ENCODE assay signal across 8 mouse cellular contexts in genomic region chr4:107015971-107016511, GRCm38 (mm10). TPM values are rescaled to one million over a fixed set of nuclear protein-coding genes. Genes with fewer than 3 reads are reported as not detected.
DNase-seq lines count a peak whose midpoint lies in the region; ATAC-seq and TF ChIP-seq lines count a peak whose summit lies in the region.

No protein-coding gene starts in this region.

- intact Hi-C loops in heart, adult 2 months (cut with DNase I) = no loop called here

- 75% methylated on average over 13 of the region's 13 CpGs for WGBS in heart, adult 2 months
- 73% methylated on average over 13 of the region's 13 CpGs for WGBS in heart, embryonic 12.5 days
- WGBS in embryonic facial prominence, embryonic 13.5 days = 43% methylated on average over 13 of the region's 13 CpGs
- WGBS in hindbrain, embryonic 16.5 days = 26% methylated on average over 13 of the region's 13 CpGs

- H3K79me2 ChIP-seq in heart, adult 2 months (replicated peaks; ENCODE audit: control insufficient read depth, insufficient read depth, low read length) = no peaks in the 10 kb centered on the region

- ATAC-seq in heart, embryonic 12.5 days (ENCODE audit: insufficient number of reproducible peaks, low FRiP score) = no peak
- ATAC-seq in embryonic facial prominence, embryonic 13.5 days (ENCODE audit: insufficient number of reproducible peaks, insufficient read depth, low FRiP score, low TSS enrichment, low read depth) = no peak
- ATAC-seq in hindbrain, embryonic 16.5 days = peak; percentile 63

- H3K4me3 ChIP-seq in heart, adult 2 months = no peak overlapping the region
- H3K4me3 ChIP-seq in heart, embryonic 12.5 days = no peak overlapping the region
- no peak overlapping the region for H3K4me3 ChIP-seq in embryonic facial prominence, embryonic 13.5 days
- H3K4me3 ChIP-seq in hindbrain, embryonic 16.5 days (ENCODE audit: low read length) = no peak overlapping the region

- no peak overlapping the region for H3K4me2 ChIP-seq in heart, embryonic 12.5 days
- H3K4me2 ChIP-seq in embryonic facial prominence, embryonic 13.5 days = 0 out of 2 replicates have a peak overlapping the region, but pooled peaks have one; percentile 7
- no peak overlapping the region for H3K4me2 ChIP-seq in hindbrain, embryonic 16.5 days (ENCODE audit: low read length)

- no peak overlapping the region; the same call in 1 of the 2 replicates for H3K27ac ChIP-seq in heart, adult 2 months
- H3K27ac ChIP-seq in heart, embryonic 12.5 days (ENCODE audit: poor library complexity, severe bottlenecking) = no peak overlapping the region
- peak overlapping the region; percentile 68 for H3K27ac ChIP-seq in embryonic facial prominence, embryonic 13.5 days
- peak overlapping the region; percentile 70 for H3K27ac ChIP-seq in hindbrain, embryonic 16.5 days (ENCODE audit: low read depth, low read length)

- H3K36me3 ChIP-seq in heart, adult 2 months (ENCODE audit: control insufficient read depth, insufficient read depth, low read length) = peaks cover 8% of the 10 kb centered on the region
- H3K36me3 ChIP-seq in heart, embryonic 12.5 days = 0 out of 2 replicates have a peak, but pooled peaks cover 4% of the 10 kb centered on the region
- 0 out of 2 replicates have a peak, but pooled peaks cover 8% of the 10 kb centered on the region for H3K36me3 ChIP-seq in embryonic facial prominence, embryonic 13.5 days
- no peaks in the 10 kb centered on the region for H3K36me3 ChIP-seq in hindbrain, embryonic 16.5 days (ENCODE audit: control insufficient read depth, insufficient read depth, low read length)

- H3K9me3 ChIP-seq in heart, embryonic 12.5 days (replicated peaks) = no peaks in the 10 kb centered on the region
- H3K9me3 ChIP-seq in embryonic facial prominence, embryonic 13.5 days = no peaks in the 10 kb centered on the region
- H3K9me3 ChIP-seq in hindbrain, embryonic 16.5 days (ENCODE audit: control insufficient read depth, low read length) = no peaks in the 10 kb centered on the region

- no peak for TF ChIP-seq EP300 in heart, adult 2 months (IDR thresholded peaks at IDR 0.05; ENCODE audit: insufficient read depth, low read depth, low read length)

- TF ChIP-seq POLR2A in heart, adult 2 months (IDR thresholded peaks at IDR 0.05; ENCODE audit: insufficient read depth, low read depth, low read length) = no peak

- peak; percentile 46 to 53 for DNase-seq in heart, adult 2 months
- peak; percentile 90 for DNase-seq in mesoderm, embryonic 11.5 days (ENCODE audit: low read depth, low spot score)
- no peak for DNase-seq in layer of hippocampus, adult 9-10 months (ENCODE audit: low spot score)
- DNase-seq in thymus, adult 18-20 months = no peak
- DNase-seq in T-cell, adult 2 months (ENCODE audit: low spot score) = no peak

- TF ChIP-seq CTCF in heart, adult 2 months (IDR thresholded peaks at IDR 0.05) = no peak

- peaks cover 36% of the 10 kb centered on the region for H3K4me1 ChIP-seq in heart, adult 2 months (ENCODE audit: control insufficient read depth, insufficient read depth, low read length)
- H3K4me1 ChIP-seq in heart, embryonic 12.5 days (replicated peaks) = peaks cover 95% of the 10 kb centered on the region
- H3K4me1 ChIP-seq in embryonic facial prominence, embryonic 13.5 days = peaks cover 80% of the 10 kb centered on the region
- peaks cover 48% of the 10 kb centered on the region for H3K4me1 ChIP-seq in hindbrain, embryonic 16.5 days (ENCODE audit: control insufficient read depth, insufficient read depth, low read depth, low read length)

- H3K9ac ChIP-seq in heart, adult 2 months (ENCODE audit: low read depth, low read length) = no peak overlapping the region
- H3K9ac ChIP-seq in heart, embryonic 12.5 days = no peak overlapping the region
- H3K9ac ChIP-seq in embryonic facial prominence, embryonic 13.5 days = peak overlapping the region; percentile 57; the same call in 1 of the 2 replicates
- H3K9ac ChIP-seq in hindbrain, embryonic 16.5 days (ENCODE audit: low read depth, low read length) = peak overlapping the region; percentile 37; the same call in 1 of the 2 replicates

- no peaks in the 10 kb centered on the region for H3K27me3 ChIP-seq in heart, adult 2 months (ENCODE audit: control insufficient read depth, insufficient read depth, low read length)
- H3K27me3 ChIP-seq in heart, embryonic 12.5 days (replicated peaks) = no peaks in the 10 kb centered on the region
- no peaks in the 10 kb centered on the region for H3K27me3 ChIP-seq in embryonic facial prominence, embryonic 13.5 days
- no peaks in the 10 kb centered on the region for H3K27me3 ChIP-seq in hindbrain, embryonic 16.5 days (replicated peaks; ENCODE audit: control insufficient read depth, insufficient read depth, low read length)

RNA-seq across cellular contexts. Expression of gene Mrpl37, which starts 50.6 kb away (rescaled TPM):
- total RNA-seq in heart, adult 2 months (2021) = 100 to 1,000 TPM in 1 of 2 experiments, 10 to 100 TPM in 1; 96.3 to 103 TPM
- 113 and 180 TPM in 2 replicates for polyA plus RNA-seq in heart, adult 2 months (2012; rRNA removed)
- 84.4 and 87.0 TPM in 2 replicates for polyA plus RNA-seq in heart, embryonic 12.5 days (2016; fragmentation: Nextera tagmentation; extraction: Ambion mirVana)
- polyA plus RNA-seq in embryonic facial prominence, embryonic 13.5 days (2015; fragmentation: Nextera tagmentation; extraction: Ambion mirVana) = 90.6 and 99.2 TPM in 2 replicates
- 83.2 and 86.8 TPM in 2 replicates for polyA plus RNA-seq in hindbrain, embryonic 16.5 days (2015; fragmentation: Nextera tagmentation; extraction: Ambion mirVana)

RNA-seq across cellular contexts. Expression of gene Cyb5rl, which starts 50.7 kb away (rescaled TPM):
- 10 to 100 TPM; 21.9 to 25.9 TPM for total RNA-seq in heart, adult 2 months (2021)
- 12.6 and 15.4 TPM in 2 replicates for polyA plus RNA-seq in heart, adult 2 months (2012; rRNA removed)
- polyA plus RNA-seq in heart, embryonic 12.5 days (2016; fragmentation: Nextera tagmentation; extraction: Ambion mirVana) = 4.5 and 5.9 TPM in 2 replicates
- 7.7 and 9.4 TPM in 2 replicates for polyA plus RNA-seq in embryonic facial prominence, embryonic 13.5 days (2015; fragmentation: Nextera tagmentation; extraction: Ambion mirVana)
- 4.4 and 4.7 TPM in 2 replicates for polyA plus RNA-seq in hindbrain, embryonic 16.5 days (2015; fragmentation: Nextera tagmentation; extraction: Ambion mirVana)

Comparison
In these comparisons a context has a peak if more than half of its experiments do, and no peak if none do; other contexts are left out.
1. DNase-seq: peak in heart, adult 2 months (2 of 2) and mesoderm, embryonic 11.5 days (single experiment); none in layer of hippocampus, adult 9-10 months (single experiment), thymus, adult 18-20 months (0 of 2) and T-cell, adult 2 months (single experiment).
2. H3K27ac ChIP-seq: peak in embryonic facial prominence, embryonic 13.5 days (single experiment) and hindbrain, embryonic 16.5 days (single experiment); none in heart, adult 2 months (single experiment) and heart, embryonic 12.5 days (single experiment).
3. H3K9ac ChIP-seq: peak in embryonic facial prominence, embryonic 13.5 days (single experiment) and hindbrain, embryonic 16.5 days (single experiment); none in heart, adult 2 months (single experiment) and heart, embryonic 12.5 days (single experiment).